Comparison of ENCODE assay signal across 25 mouse cellular contexts in the genomic region with DNA sequence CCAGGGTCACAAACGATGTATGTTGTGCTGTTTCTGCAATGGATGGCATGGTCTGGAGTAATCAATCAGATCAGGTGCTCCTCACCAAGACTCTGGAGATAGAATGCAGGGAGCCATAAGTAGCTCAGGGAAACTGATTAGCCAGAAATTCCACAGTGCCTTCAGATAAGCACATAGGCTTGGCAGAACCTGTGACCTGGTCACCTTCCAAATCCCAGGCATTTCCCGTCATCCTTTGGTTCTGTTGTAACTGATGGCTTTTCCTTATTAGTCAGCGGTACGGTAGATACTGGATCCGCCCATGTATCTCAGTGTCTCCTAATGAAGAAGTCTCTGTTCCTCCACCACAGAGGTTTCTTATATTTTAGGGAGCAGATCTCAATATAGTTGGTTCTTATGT.
DNase-seq lines count a peak whose midpoint lies in the region; ATAC-seq lines count a peak whose summit lies in the region.
"Had no signal": no experiment of that assay in that cellular context is flagged by ENCODE, and none has a peak within 500 bp of the region (broad histone marks: within the 10 kb centered on the region; RNA-seq: fewer than 3 reads in every experiment).

No protein-coding gene starts in this region.

- H3K4me2 ChIP-seq in heart, embryonic 11.5 days = no peak overlapping the region
- H3K4me2 ChIP-seq: embryonic facial prominence, embryonic 12.5 days; forebrain, embryonic 13.5 days had no signal

- H3K36me3 ChIP-seq in heart, embryonic 11.5 days (ENCODE audit: control insufficient read depth, insufficient read depth, low read length) = no peaks in the 10 kb centered on the region
- H3K36me3 ChIP-seq: embryonic facial prominence, embryonic 12.5 days; G1E had no signal

- no peak overlapping the region for H3K9ac ChIP-seq in heart, embryonic 11.5 days (ENCODE audit: low read depth, low read length)
- H3K9ac ChIP-seq: embryonic facial prominence, embryonic 12.5 days; forebrain, embryonic 13.5 days had no signal

- peak; percentile 50 to 56 for DNase-seq in heart, adult 18-20 months
- DNase-seq in heart, adult 11 months = no peak
- peak; percentile 17 to 39 for DNase-seq in heart, adult 9 months (ENCODE audit: low spot score in 2 of 2)
- no peak for DNase-seq in heart, postnatal 25 days (ENCODE audit: low spot score)
- DNase-seq in heart, postnatal 4 days = peak; percentile 23
- peak; percentile 15 for DNase-seq in lung, postnatal 36 days
- no peak for DNase-seq in lung, postnatal 25 days (ENCODE audit: low spot score)
- DNase-seq: adrenal gland, adult 8-10 months; adrenal gland, postnatal 14 days; adrenal gland, postnatal 36 days; B cell, adult 2 months; cerebellum, adult 11-12 months; cerebellum, adult 2 months; cerebellum, adult 9-10 months; cerebellum, postnatal 10 days; cerebellum, postnatal 25 days had no signal

- H3K27ac ChIP-seq in heart, embryonic 11.5 days (ENCODE audit: low read depth, low read length) = no peak overlapping the region
- H3K27ac ChIP-seq: embryonic facial prominence, embryonic 10.5 days; embryonic facial prominence, embryonic 12.5 days; forebrain, embryonic 13.5 days had no signal

- ATAC-seq in heart, embryonic 11.5 days (replicated peaks; ENCODE audit: insufficient number of reproducible peaks, low FRiP score, low TSS enrichment) = no peak
- ATAC-seq: activated CD4-positive, CD25-positive, alpha-beta regulatory T cell, adult 4 months; CD4-positive, CD25-positive, alpha-beta regulatory T cell, adult 4 months; forebrain, embryonic 13.5 days; Patski had no signal

- no peaks in the 10 kb centered on the region for H3K27me3 ChIP-seq in heart, embryonic 11.5 days (ENCODE audit: control insufficient read depth, insufficient read depth, low read length)
- H3K27me3 ChIP-seq: CH12.LX; embryonic facial prominence, embryonic 12.5 days; Patski had no signal

- H3K4me1 ChIP-seq in heart, embryonic 11.5 days (ENCODE audit: control insufficient read depth, insufficient read depth, low read length) = peaks cover 10% of the 10 kb centered on the region; the same call in 1 of the 2 replicates

- no peak overlapping the region for H3K4me3 ChIP-seq in heart, embryonic 11.5 days (ENCODE audit: low read depth, low read length)
- H3K4me3 ChIP-seq: embryonic facial prominence, embryonic 10.5 days; embryonic facial prominence, embryonic 12.5 days; forebrain, embryonic 13.5 days had no signal

- 72% methylated on average over 5 of the region's 5 CpGs for WGBS in heart, embryonic 11.5 days (ENCODE audit: insufficient replicate concordance)

- intact Hi-C loops in heart, postnatal 25 days (cut with DNase I) = no loop called here

- no peaks in the 10 kb centered on the region for H3K9me3 ChIP-seq in heart, embryonic 11.5 days (replicated peaks; ENCODE audit: control insufficient read depth, low read length)
- H3K9me3 ChIP-seq: embryonic facial prominence, embryonic 10.5 days; embryonic facial prominence, embryonic 12.5 days; forebrain, embryonic 13.5 days had no signal

Comparison
In these comparisons a context has a peak if more than half of its experiments do, and no peak if none do; other contexts are left out.
1. DNase-seq: peak in heart, adult 18-20 months (2 of 2), heart, adult 9 months (2 of 2), heart, postnatal 4 days (single experiment) and lung, postnatal 36 days (single experiment); none in heart, adult 11 months (single experiment), heart, postnatal 25 days (single experiment) and lung, postnatal 25 days (single experiment).